Mouse (Mus musculus) heart, embryonic 16.5 days (tissue): ENCODE measurements around the gene 0610010K14Rik. TPM values are rescaled to one million over a fixed set of nuclear protein-coding genes. Genes with fewer than 3 reads are reported as not detected.

ENCODE experiments used
- ATAC-seq: fragments of 200-750 bp; cut with Nextera tagmentation; replicated peaks from 2 replicates; pipeline ENCODE4 v1.8.0; 2017; ENCODE audit warnings: moderate number of reproducible peaks; ENCODE audit not compliant: insufficient read depth, low FRiP score; ENCODE audit errors: extremely low read depth
- H3K27ac ChIP-seq: fragments of 300-500 bp; sonication (generic); 2 replicates; pipeline ENCODE4 v1.5.1; 2014; ENCODE audit warnings: mild to moderate bottlenecking, low read length, control low read depth, moderate library complexity
- H3K27me3 ChIP-seq: fragments of 300-500 bp; sonication (generic); 2 replicates; pipeline ENCODE4 v1.6.1; 2014; ENCODE audit warnings: low read length, mixed read lengths; ENCODE audit not compliant: control insufficient read depth, insufficient read depth
- H3K36me3 ChIP-seq: fragments of 300-500 bp; sonication (generic); 2 replicates; pipeline ENCODE4 v1.6.1; 2014; ENCODE audit not compliant: control insufficient read depth, insufficient read depth
- H3K4me1 ChIP-seq: fragments of 300-500 bp; sonication (generic); 2 replicates; pipeline ENCODE4 v1.6.1; 2014; ENCODE audit warnings: low read length, mixed read lengths; ENCODE audit not compliant: control insufficient read depth, insufficient read depth
- H3K4me2 ChIP-seq: fragments of 300-500 bp; sonication (generic); 2 replicates; pipeline ENCODE4 v1.6.1; 2014; ENCODE audit warnings: low read depth, mild to moderate bottlenecking, control low read depth, low read length
- H3K4me3 ChIP-seq: fragments of 300-500 bp; sonication (generic); 2 replicates; pipeline ENCODE4 v1.5.1; 2014; ENCODE audit warnings: mild to moderate bottlenecking, control low read depth, low read length
- H3K9ac ChIP-seq: fragments of 300-500 bp; sonication (generic); 2 replicates; pipeline ENCODE4 v1.6.1; 2014; ENCODE audit warnings: low read length, control low read depth
- H3K9me3 ChIP-seq: fragments of 300-500 bp; sonication (generic); replicated peaks from 2 replicates; pipeline ENCODE4 v1.6.1; 2016; ENCODE audit warnings: low read length; ENCODE audit not compliant: control insufficient read depth
- WGBS: fragments of 180-500 bp; shearing (Covaris S2); extraction: QIAGEN DNeasy Blood & Tissue Kit; methylation state at CpG from one replicate; pipeline ENCODE4 v1.1.7; 2014; 5-methylcytosine and 5-hydroxymethylcytosine counted together
- polyA plus RNA-seq: library from polyadenylated mRNA; unstranded; fragments of >200 nt; fragmentation: Nextera tagmentation; extraction: Ambion mirVana; gene quantifications from 2 replicates; pipeline ENCODE4 v1.2.1, GENCODE M21; 2015

0610010K14Rik gene
- polyA plus RNA-seq, 1 experiment from 2014 or later: 116 TPM

GRCm38 (mm10) chr11:70229260-70230010 lies 8.3 kb downstream of the 0610010K14Rik start, which contains the start of gene Bcl6b:
Gene Bcl6b, minus strand, starts transcription at chr11:70229798.
- H3K4me3 ChIP-seq: peak within 1 kb of the TSS; percentile 51
- WGBS: 2% methylated on average over 39 of the region's 39 CpGs
- H3K4me2 ChIP-seq: peak within 1 kb of the TSS; percentile 59
- peak within 1 kb of the TSS; percentile 67 for H3K9ac ChIP-seq
- peaks cover 18% of the 10 kb centered on the region for H3K4me1 ChIP-seq
- peak within 1 kb of the TSS; percentile 86 for H3K27ac ChIP-seq
- peak; percentile 19; the same call in 1 of the 2 replicates for ATAC-seq
- H3K27me3 ChIP-seq: peaks cover 37% of the 10 kb centered on the region
- H3K9me3 ChIP-seq: no peaks in the 10 kb centered on the region
- H3K36me3 ChIP-seq: no peaks in the 10 kb centered on the region

- Histone ChIP-seq H3K4me2 (peak overlapping the region; percentile 59), H3K27ac (peak overlapping the region; percentile 81), H3K27me3 (peaks cover 40% of the 10 kb centered on the region), H3K4me3 (peak overlapping the region; percentile 51), H3K9me3 (no peaks in the 10 kb centered on the region), H3K9ac (peak overlapping the region; percentile 67), H3K36me3 (no peaks in the 10 kb centered on the region), H3K4me1 (peaks cover 18% of the 10 kb centered on the region)
- WGBS: under 1% methylated on average over 19 of the region's 19 CpGs
- 0 out of 2 replicates have a peak, but pooled peaks have one; percentile 23 for ATAC-seq
Measured at GRCm38 (mm10) chr11:70228828-70229227, 8.9 kb downstream of the 0610010K14Rik start.

- H3K4me2 ChIP-seq: peak overlapping the region; percentile 59
- no peaks in the 10 kb centered on the region for H3K9me3 ChIP-seq
- H3K9ac ChIP-seq: peak overlapping the region; percentile 56
- H3K36me3 ChIP-seq: no peaks in the 10 kb centered on the region
- ATAC-seq: no peak
- H3K4me1 ChIP-seq: peaks cover 18% of the 10 kb centered on the region
- H3K4me3 ChIP-seq: peak overlapping the region; percentile 51
- H3K27ac ChIP-seq: peak overlapping the region; percentile 25; the same call in 1 of the 2 replicates
- 76% methylated on average over 4 of the region's 4 CpGs for WGBS
- peaks cover 41% of the 10 kb centered on the region for H3K27me3 ChIP-seq
Measured at GRCm38 (mm10) chr11:70227661-70228245, 10.0 kb downstream of the 0610010K14Rik start.

GRCm38 (mm10) chr11:70227126-70227525 lies 10.6 kb downstream of the 0610010K14Rik start:
- peaks cover 41% of the 10 kb centered on the region for H3K27me3 ChIP-seq

GRCm38 (mm10) chr11:70226602-70226890 lies 11.2 kb downstream of the 0610010K14Rik start:
- H3K4me3 ChIP-seq: peak overlapping the region; percentile 51
- peak overlapping the region; percentile 59 for H3K4me2 ChIP-seq
- H3K27me3 ChIP-seq: peaks cover 41% of the 10 kb centered on the region
- peaks cover 20% of the 10 kb centered on the region for H3K4me1 ChIP-seq
- H3K36me3 ChIP-seq: no peaks in the 10 kb centered on the region
- no peaks in the 10 kb centered on the region for H3K9me3 ChIP-seq
- H3K27ac ChIP-seq: no peak overlapping the region; the same call in 1 of the 2 replicates
- peak overlapping the region; percentile 56 for H3K9ac ChIP-seq
- 12% methylated on average over 18 of the region's 18 CpGs for WGBS
- ATAC-seq: no peak

More at GRCm38 (mm10) chr11:70227126-70227525, 10.6 kb downstream of the 0610010K14Rik start:
- peaks cover 17% of the 10 kb centered on the region for H3K4me1 ChIP-seq
- ATAC-seq: no peak
- H3K27ac ChIP-seq: peak overlapping the region; percentile 17; the same call in 1 of the 2 replicates
- peak overlapping the region; percentile 56 for H3K9ac ChIP-seq
- WGBS: 27% methylated on average over 5 of the region's 5 CpGs
- H3K4me2 ChIP-seq: peak overlapping the region; percentile 59
- no peaks in the 10 kb centered on the region for H3K9me3 ChIP-seq
- H3K4me3 ChIP-seq: peak overlapping the region; percentile 51
- H3K36me3 ChIP-seq: no peaks in the 10 kb centered on the region

- ATAC-seq: no peak
- peaks cover 41% of the 10 kb centered on the region for H3K27me3 ChIP-seq
- peaks cover 21% of the 10 kb centered on the region for H3K4me1 ChIP-seq
- H3K27ac ChIP-seq: peak overlapping the region; percentile 25
- H3K4me2 ChIP-seq: peak overlapping the region; percentile 59
- WGBS: 24% methylated on average over 27 of the region's 27 CpGs
- peak overlapping the region; percentile 51 for H3K4me3 ChIP-seq
- H3K9ac ChIP-seq: peak overlapping the region; percentile 56
- no peaks in the 10 kb centered on the region for H3K9me3 ChIP-seq
- no peaks in the 10 kb centered on the region for H3K36me3 ChIP-seq
Measured at GRCm38 (mm10) chr11:70225798-70226601, 11.7 kb downstream of the 0610010K14Rik start.

- no peaks in the 10 kb centered on the region for H3K9me3 ChIP-seq
- no peak overlapping the region; the same call in 1 of the 2 replicates for H3K9ac ChIP-seq
- ATAC-seq: no peak; the same call in 1 of the 2 replicates
- no peaks in the 10 kb centered on the region for H3K36me3 ChIP-seq
- 62% methylated on average over 9 of the region's 9 CpGs for WGBS
- peak overlapping the region; percentile 42 for H3K4me2 ChIP-seq
- H3K4me1 ChIP-seq: peaks cover 23% of the 10 kb centered on the region
- peak overlapping the region; percentile 82 for H3K27ac ChIP-seq
- H3K27me3 ChIP-seq: peaks cover 30% of the 10 kb centered on the region
- peak overlapping the region; percentile 14; the same call in 1 of the 2 replicates for H3K4me3 ChIP-seq
Measured at GRCm38 (mm10) chr11:70223724-70224123, 14.0 kb downstream of the 0610010K14Rik start.

- H3K9ac ChIP-seq: peak overlapping the region; percentile 82
- 13% methylated on average over 14 of the region's 14 CpGs for WGBS
- 0 out of 2 replicates have a peak, but pooled peaks have one; percentile 8 for ATAC-seq
- H3K27me3 ChIP-seq: peaks cover 22% of the 10 kb centered on the region
- H3K9me3 ChIP-seq: no peaks in the 10 kb centered on the region
- peaks cover 20% of the 10 kb centered on the region for H3K4me1 ChIP-seq
- peak overlapping the region; percentile 91 for H3K27ac ChIP-seq
- no peaks in the 10 kb centered on the region for H3K36me3 ChIP-seq
- H3K4me3 ChIP-seq: peak overlapping the region; percentile 70
- peak overlapping the region; percentile 99 for H3K4me2 ChIP-seq
Measured at GRCm38 (mm10) chr11:70221603-70222500, 15.9 kb downstream of the 0610010K14Rik start.
